Mouse (Mus musculus): ENCODE measurements around the gene Lasp1. TPM values are rescaled to one million over a fixed set of nuclear protein-coding genes. Genes with fewer than 3 reads are reported as not detected.
A peak's percentile ranks its signal among the peaks of the same experiment; 100 is the strongest.

Gene Lasp1
- polyA plus RNA-seq, 1 experiment from 2014 or later: 123 TPM

DNA sequence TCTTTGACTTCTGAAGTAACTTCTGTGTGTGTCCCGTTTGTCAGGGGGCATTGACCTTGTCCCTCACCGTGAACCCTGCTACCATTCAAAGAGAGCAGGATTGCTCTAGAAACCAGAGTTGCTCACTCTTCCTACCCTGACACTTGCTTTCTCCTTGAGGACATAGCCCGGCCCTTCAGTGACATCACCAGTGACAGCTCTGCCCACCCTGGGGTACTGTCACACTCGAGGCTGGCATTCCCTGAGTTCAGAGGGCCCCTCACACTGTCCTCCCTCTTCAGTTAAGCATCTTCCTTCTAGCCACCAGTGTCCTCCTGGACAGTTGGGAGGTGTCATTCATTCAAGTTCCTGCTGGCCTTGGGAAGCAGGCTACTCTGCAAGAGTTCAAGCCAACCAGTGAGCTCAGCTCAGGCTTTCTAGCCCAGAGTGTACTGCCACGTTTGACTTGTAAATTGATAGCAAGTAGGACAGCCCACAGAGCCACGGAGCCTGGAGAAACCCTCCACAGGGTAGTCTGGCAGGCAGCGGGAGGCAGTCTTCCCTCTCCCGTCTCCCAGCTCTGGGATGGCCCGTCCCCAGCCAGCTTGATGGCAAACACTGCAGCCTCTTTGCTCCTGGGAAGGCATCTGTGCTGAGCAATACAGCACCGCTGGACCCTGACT is 40.1 kb downstream of the Lasp1 start:
- no peak overlapping the region for H3K4me2 ChIP-seq (replicated peaks)
- no peak for ATAC-seq
- no peak overlapping the region for H3K9ac ChIP-seq
- no peak overlapping the region; the same call in 1 of the 2 replicates for H3K27ac ChIP-seq
- no peaks in the 10 kb centered on the region for H3K9me3 ChIP-seq
- H3K36me3 ChIP-seq: peaks cover 24% of the 10 kb centered on the region; the same call in 1 of the 2 replicates
- peaks cover 10% of the 10 kb centered on the region; the same call in 1 of the 2 replicates for H3K4me1 ChIP-seq (replicated peaks)
- H3K4me3 ChIP-seq (replicated peaks): no peak overlapping the region
- H3K27me3 ChIP-seq (replicated peaks): no peaks in the 10 kb centered on the region
- WGBS: 41% methylated on average over 10 of the region's 10 CpGs

DNA sequence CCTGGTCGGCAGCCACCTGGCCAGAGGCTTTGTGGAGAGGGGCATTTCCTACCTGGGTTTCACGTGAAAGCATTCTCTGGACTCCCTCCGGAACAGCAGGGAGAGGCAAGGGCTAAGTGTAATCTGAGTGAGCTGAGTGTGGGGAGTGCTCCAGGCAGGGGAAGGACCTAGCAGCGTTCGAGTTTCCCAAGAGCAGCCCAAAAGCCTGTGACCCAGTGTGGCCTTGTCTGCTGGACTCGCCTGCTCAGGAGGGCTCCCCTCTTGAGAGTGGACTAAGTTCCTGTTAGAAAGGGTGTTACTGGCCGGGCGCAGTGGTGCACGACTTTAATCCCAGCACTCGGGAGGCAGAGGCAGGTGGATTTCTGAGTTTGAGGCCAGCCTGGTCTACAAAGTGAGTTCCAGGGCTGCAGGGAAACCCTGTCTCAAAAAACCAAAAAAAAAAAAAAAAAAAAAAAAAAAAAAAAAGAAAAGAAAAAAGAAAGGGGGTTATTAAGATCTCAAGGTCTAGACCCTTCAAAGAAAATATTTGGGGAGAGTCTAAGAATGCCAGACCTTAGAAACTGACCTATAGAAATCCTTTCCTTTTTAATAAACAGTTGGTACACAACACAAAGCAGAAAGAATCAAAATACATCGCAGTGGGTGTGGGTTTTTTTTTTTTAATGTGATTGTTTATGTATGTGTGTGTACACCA is 40.8 kb downstream of the Lasp1 start:
- no peak overlapping the region for H3K4me3 ChIP-seq (replicated peaks)
- H3K36me3 ChIP-seq: peaks cover 20% of the 10 kb centered on the region; the same call in 1 of the 2 replicates
- no peak for ATAC-seq
- WGBS: 57% methylated on average over 11 of the region's 11 CpGs
- no peak overlapping the region for H3K9ac ChIP-seq
- H3K4me2 ChIP-seq (replicated peaks): no peak overlapping the region
- no peaks in the 10 kb centered on the region for H3K27me3 ChIP-seq (replicated peaks)
- peaks cover 10% of the 10 kb centered on the region; the same call in 1 of the 2 replicates for H3K4me1 ChIP-seq (replicated peaks)
- H3K27ac ChIP-seq: no peak overlapping the region; the same call in 1 of the 2 replicates
- no peaks in the 10 kb centered on the region for H3K9me3 ChIP-seq

DNA sequence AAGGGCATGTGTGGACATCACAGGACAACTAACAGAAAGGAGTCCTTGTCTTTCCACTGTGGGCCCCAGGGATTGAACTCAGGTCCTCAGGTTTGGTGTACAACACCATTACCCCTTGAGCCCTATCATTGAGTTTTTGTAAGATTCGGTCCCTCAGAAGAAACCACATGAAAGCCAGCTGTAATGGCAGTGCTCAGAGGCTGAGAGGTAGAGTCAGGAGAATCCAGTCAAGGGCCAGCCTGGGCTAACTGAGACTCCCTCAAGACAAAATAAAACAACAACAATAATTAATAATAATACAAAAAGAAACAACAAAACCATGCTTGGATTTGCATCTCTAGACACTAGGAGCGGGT is 41.3 kb downstream of the Lasp1 start:
- peak overlapping the region; percentile 68; the same call in 1 of the 2 replicates for H3K4me2 ChIP-seq (replicated peaks)
- ATAC-seq: no peak
- no peaks in the 10 kb centered on the region for H3K27me3 ChIP-seq (replicated peaks)
- no peak overlapping the region for H3K9ac ChIP-seq
- peaks cover 10% of the 10 kb centered on the region; the same call in 1 of the 2 replicates for H3K4me1 ChIP-seq (replicated peaks)
- H3K9me3 ChIP-seq: no peaks in the 10 kb centered on the region
- WGBS: 70% methylated on average over 2 of the region's 2 CpGs
- H3K36me3 ChIP-seq: 0 out of 2 replicates have a peak, but pooled peaks cover 19% of the 10 kb centered on the region
- H3K4me3 ChIP-seq (replicated peaks): no peak overlapping the region
- H3K27ac ChIP-seq: peak overlapping the region; percentile 59

DNA sequence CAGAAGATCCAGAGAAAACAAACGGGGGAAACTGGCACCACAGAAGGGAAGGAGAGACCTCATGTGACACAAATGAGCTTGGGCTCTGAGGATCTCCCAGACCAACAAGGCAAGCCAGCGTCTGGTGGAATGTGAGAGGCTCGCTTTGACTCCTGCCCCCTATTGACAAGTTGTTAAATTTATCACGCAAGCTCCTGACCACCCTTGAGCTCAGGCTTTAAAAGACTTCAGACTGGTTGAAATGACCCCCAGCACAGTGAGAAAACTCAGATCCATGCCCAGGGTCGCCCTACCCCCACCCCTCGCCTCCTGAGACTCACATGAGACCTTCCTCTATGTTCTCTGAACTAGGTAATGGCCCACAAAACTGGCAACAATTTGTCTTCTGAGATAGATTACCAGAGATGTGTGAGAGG is 41.7 kb downstream of the Lasp1 start, which contains the start of gene B230217C12Rik:
Gene B230217C12Rik (plus strand): TSS at position 242 of the 416 bp plus-strand sequence.
- H3K9me3 ChIP-seq: no peaks in the 10 kb centered on the region
- peak within 1 kb of the TSS; percentile 43 for H3K9ac ChIP-seq
- 0 out of 2 replicates have a peak, but pooled peaks cover 16% of the 10 kb centered on the region for H3K36me3 ChIP-seq
- WGBS: 3% methylated on average over 6 of the region's 6 CpGs
- ATAC-seq: peak; percentile 34; the same call in 1 of the 2 replicates
- no peaks in the 10 kb centered on the region for H3K27me3 ChIP-seq (replicated peaks)
- peaks cover 10% of the 10 kb centered on the region; the same call in 1 of the 2 replicates for H3K4me1 ChIP-seq (replicated peaks)
- peak within 1 kb of the TSS; percentile 68 for H3K4me2 ChIP-seq (replicated peaks)
- peak within 1 kb of the TSS; percentile 45 for H3K4me3 ChIP-seq (replicated peaks)
- H3K27ac ChIP-seq: peak within 1 kb of the TSS; percentile 73

DNA sequence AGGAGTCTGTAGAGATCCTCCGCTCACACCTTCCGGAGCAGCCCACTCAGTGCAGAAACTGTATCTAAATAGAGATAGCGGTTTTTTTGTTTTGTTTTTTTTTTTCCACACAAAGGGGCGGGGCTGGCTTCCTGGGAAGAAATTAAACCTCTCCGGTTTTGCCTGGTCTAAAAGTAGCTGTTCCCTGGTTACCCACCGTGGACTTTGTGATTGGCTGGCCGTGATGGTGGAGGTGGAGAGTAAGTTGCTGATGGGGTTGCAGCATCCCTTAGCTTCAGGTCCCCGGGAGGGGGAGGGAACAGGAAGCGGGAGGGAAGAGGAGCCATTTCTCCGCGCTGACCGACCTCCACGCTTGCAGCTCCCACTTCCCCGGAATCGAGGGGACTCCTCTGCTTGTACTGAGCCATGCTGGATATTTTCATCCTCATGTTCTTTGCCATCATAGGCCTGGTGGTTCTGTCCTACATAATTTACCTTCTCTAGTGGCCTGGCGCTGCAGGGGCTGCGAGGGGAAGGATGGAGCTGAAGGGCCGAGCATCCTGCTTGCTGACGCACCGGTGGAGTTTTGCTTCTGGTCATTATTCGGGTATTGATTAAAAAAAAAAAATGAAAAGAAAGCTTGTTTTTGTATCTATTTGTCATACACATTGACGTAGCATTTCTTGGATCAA is 42.3 kb downstream of the Lasp1 start:
- no peaks in the 10 kb centered on the region for H3K9me3 ChIP-seq
- H3K9ac ChIP-seq: peak overlapping the region; percentile 43
- H3K4me3 ChIP-seq (replicated peaks): peak overlapping the region; percentile 45
- WGBS: 4% methylated on average over 22 of the region's 22 CpGs
- 0 out of 2 replicates have a peak, but pooled peaks cover 13% of the 10 kb centered on the region for H3K36me3 ChIP-seq
- H3K4me1 ChIP-seq (replicated peaks): peaks cover 10% of the 10 kb centered on the region; the same call in 1 of the 2 replicates
- H3K4me2 ChIP-seq (replicated peaks): peak overlapping the region; percentile 68
- peak; percentile 72 for ATAC-seq
- no peaks in the 10 kb centered on the region for H3K27me3 ChIP-seq (replicated peaks)
- peak overlapping the region; percentile 73 for H3K27ac ChIP-seq

DNA sequence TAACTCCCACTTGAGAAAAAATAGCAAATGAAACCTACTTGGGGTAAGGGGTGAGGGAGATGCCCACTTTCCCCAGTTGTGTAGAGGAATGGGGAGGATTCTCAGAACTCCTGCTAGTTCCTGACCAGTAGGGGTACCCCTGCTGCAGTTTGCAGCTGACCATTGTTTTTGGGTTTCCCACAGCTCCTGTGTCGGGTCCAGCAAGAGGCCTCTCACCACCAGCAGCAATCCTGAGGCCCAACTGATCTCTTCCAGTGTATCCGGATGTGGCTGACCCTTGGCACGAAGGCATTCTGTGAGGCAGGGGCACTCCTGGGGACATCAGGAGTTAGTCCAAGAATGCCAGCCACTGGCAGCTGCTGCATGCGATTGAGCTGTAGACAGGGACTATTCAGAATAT is 43.2 kb downstream of the Lasp1 start:
- H3K9ac ChIP-seq: peak overlapping the region; percentile 8; the same call in 1 of the 2 replicates
- 56% methylated on average over 4 of the region's 4 CpGs for WGBS
- no peak overlapping the region for H3K4me3 ChIP-seq (replicated peaks)
- H3K27me3 ChIP-seq (replicated peaks): no peaks in the 10 kb centered on the region
- H3K9me3 ChIP-seq: no peaks in the 10 kb centered on the region
- peaks cover 10% of the 10 kb centered on the region; the same call in 1 of the 2 replicates for H3K4me1 ChIP-seq (replicated peaks)
- 0 out of 2 replicates have a peak overlapping the region, but pooled peaks have one; percentile 37 for H3K27ac ChIP-seq
- peak overlapping the region; percentile 68 for H3K4me2 ChIP-seq (replicated peaks)
- 0 out of 2 replicates have a peak, but pooled peaks cover 7% of the 10 kb centered on the region for H3K36me3 ChIP-seq
- ATAC-seq: no peak

DNA sequence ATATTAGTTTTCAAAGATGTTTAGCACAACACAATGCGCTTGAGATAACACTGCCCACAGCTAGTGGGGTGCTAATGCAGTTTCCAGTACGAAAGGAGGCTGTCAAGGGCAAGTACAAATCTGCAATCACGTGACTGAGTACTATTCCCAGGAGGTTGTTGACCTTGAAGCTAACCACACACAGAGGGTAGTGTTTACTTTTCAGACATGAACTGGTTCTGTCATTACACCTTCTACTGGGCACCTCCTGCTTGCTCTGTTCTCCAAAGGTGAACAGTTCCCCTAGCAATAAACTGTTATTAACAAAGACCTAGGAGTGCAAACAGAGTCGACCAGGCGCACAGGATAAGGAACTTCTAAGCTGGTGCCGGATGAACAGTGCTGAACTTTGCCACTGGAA is 51.6 kb downstream of the Lasp1 start:
- Histone ChIP-seq H3K9me3 (no peaks in the 10 kb centered on the region), H3K9ac (no peak overlapping the region), H3K4me1 (replicated peaks) (no peaks in the 10 kb centered on the region), H3K4me3 (replicated peaks) (no peak overlapping the region), H3K27me3 (replicated peaks) (no peaks in the 10 kb centered on the region), H3K27ac (peak overlapping the region; percentile 15; the same call in 1 of the 2 replicates), H3K4me2 (replicated peaks) (no peak overlapping the region), H3K36me3 (no peaks in the 10 kb centered on the region)
- ATAC-seq: peak; percentile 96
- WGBS: 26% methylated on average over 6 of the region's 6 CpGs

DNA sequence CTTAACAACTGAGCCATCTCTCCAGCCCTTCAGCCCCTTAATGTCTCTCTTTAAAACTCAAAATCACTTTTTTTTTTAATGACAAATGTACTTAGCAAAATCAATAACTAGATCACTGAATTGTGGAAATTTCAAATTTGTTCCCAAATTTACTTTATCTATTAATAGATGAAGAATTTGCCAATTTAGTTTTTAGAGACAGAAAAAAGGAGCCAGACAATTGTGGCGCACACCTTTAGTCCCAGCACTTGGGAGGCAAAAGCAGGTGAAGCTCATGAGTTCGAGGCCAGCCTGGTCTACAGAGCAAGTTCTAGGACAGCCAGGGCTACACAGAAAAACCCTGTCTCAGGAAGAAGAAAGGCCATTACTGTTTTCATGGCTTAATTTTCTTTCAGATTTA is 52.8 kb downstream of the Lasp1 start:
- WGBS: 89% methylated on average over 2 of the region's 2 CpGs
- no peak overlapping the region for H3K27ac ChIP-seq
- no peaks in the 10 kb centered on the region for H3K9me3 ChIP-seq
- no peaks in the 10 kb centered on the region for H3K36me3 ChIP-seq
- no peak for ATAC-seq
- no peak overlapping the region for H3K4me2 ChIP-seq (replicated peaks)
- H3K27me3 ChIP-seq (replicated peaks): no peaks in the 10 kb centered on the region
- no peak overlapping the region for H3K4me3 ChIP-seq (replicated peaks)
- H3K9ac ChIP-seq: no peak overlapping the region
- no peaks in the 10 kb centered on the region for H3K4me1 ChIP-seq (replicated peaks)

DNA sequence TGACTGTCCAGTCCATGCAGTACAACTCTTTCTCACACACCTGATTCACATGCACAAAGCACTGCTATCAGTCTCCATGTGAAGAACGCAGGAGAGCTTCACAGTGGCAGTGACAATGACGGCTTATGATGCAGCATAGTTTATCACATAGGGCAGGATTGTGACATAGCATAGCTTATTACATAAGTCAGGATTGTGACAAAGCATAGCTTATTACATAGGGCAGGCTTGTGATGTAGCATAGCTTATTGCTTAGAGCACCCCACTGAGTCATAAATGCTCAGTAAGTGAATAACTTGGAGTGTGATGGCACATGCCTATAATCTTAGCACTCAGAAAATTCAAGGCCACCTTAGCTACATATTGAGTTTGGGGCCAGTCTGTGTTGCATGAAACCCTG is 56.7 kb downstream of the Lasp1 start:
- H3K4me2 ChIP-seq (replicated peaks): no peak overlapping the region
- H3K4me3 ChIP-seq (replicated peaks): no peak overlapping the region
- H3K9ac ChIP-seq: no peak overlapping the region
- 0 out of 2 replicates have a peak, but pooled peaks have one; percentile 53 for ATAC-seq
- no peaks in the 10 kb centered on the region for H3K36me3 ChIP-seq
- no peaks in the 10 kb centered on the region for H3K4me1 ChIP-seq (replicated peaks)
- H3K27me3 ChIP-seq (replicated peaks): no peaks in the 10 kb centered on the region
- H3K9me3 ChIP-seq: no peaks in the 10 kb centered on the region
- no peak overlapping the region for H3K27ac ChIP-seq
- WGBS: 81% methylated on average over 2 of the region's 2 CpGs

DNA sequence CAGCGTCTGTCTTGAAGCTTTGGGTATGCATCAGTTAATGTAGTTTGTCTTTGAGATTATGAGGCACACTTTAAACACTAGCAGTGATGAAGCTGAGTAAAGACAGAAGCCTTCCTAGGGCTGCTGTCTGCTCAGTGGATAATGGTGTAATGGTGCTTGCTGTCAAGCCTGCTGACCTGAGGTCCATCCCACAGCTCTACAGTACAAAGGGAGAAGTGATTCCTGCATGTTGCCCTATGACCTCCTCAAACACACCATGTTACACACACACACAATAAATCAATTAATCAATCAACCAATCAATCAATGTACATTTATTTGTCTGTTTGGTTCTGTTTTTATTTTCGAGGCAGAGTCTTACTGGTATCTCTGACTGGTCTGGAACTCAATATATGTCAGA is 63.3 kb downstream of the Lasp1 start:
- no peak overlapping the region for H3K4me2 ChIP-seq (replicated peaks)
- 45% methylated on average over 2 of the region's 2 CpGs for WGBS
- H3K4me3 ChIP-seq (replicated peaks): no peak overlapping the region
- H3K9me3 ChIP-seq: no peaks in the 10 kb centered on the region
- no peak overlapping the region for H3K27ac ChIP-seq
- no peak overlapping the region for H3K9ac ChIP-seq
- H3K36me3 ChIP-seq: no peaks in the 10 kb centered on the region
- H3K4me1 ChIP-seq (replicated peaks): no peaks in the 10 kb centered on the region
- H3K27me3 ChIP-seq (replicated peaks): no peaks in the 10 kb centered on the region
- no peak for ATAC-seq

DNA sequence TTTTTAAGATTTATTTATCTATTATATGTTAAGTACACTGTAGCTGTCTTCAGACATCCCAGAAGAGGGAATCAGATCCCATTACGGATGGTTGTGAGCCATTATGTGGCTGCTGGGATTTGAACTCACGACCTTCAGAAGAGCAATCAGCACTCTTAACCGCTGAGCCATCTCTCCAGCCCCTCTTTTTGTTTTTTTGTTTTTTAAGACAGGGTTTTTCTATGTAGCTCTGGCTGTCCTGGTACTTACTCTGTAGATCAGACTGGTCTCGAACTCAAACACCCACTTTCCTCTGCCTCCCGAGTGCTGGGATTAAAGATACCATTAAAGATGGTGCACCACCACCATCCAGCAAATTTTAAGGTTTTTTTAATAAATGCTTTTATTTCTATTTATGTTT is 66.6 kb downstream of the Lasp1 start:
- no peaks in the 10 kb centered on the region for H3K4me1 ChIP-seq (replicated peaks)
- H3K4me3 ChIP-seq (replicated peaks): no peak overlapping the region
- no peak overlapping the region for H3K4me2 ChIP-seq (replicated peaks)
- H3K36me3 ChIP-seq: no peaks in the 10 kb centered on the region
- 87% methylated on average over 5 of the region's 5 CpGs for WGBS
- ATAC-seq: no peak
- no peak overlapping the region for H3K27ac ChIP-seq
- H3K9ac ChIP-seq: no peak overlapping the region
- no peaks in the 10 kb centered on the region for H3K27me3 ChIP-seq (replicated peaks)
- no peaks in the 10 kb centered on the region for H3K9me3 ChIP-seq

All from intestine, embryonic 15.5 days (tissue).